Mouse (Mus musculus): Measurements from ENCODE around the gene Serping1.
"Not testable (repeated sequence)": the region's sequence is repeated elsewhere in the genome, so short reads cannot be mapped to it uniquely, and the experiment has no call there.

Serping1 gene

GRCm38 (mm10) chr2:84775241-84775640, at the start of gene Serping1:
Serping1 (minus strand) TSS chr2:84775444.
- DNase-seq (ENCODE audit: low spot score in 2 of 2): no peak

- DNase-seq (ENCODE audit: low spot score in 2 of 2): no peak
Observed at GRCm38 (mm10) chr2:84823237-84823636, 48.0 kb upstream of the Serping1 start.

GRCm38 (mm10) chr2:84822552-84822951, 47.3 kb upstream of the Serping1 start, which contains the start of gene Smtnl1:
Smtnl1 (minus strand) TSS chr2:84822652.
- DNase-seq (ENCODE audit: low spot score in 2 of 2): no peak

- no peak for DNase-seq (ENCODE audit: low spot score in 2 of 2)
Observed at GRCm38 (mm10) chr2:84819861-84820260, 44.6 kb upstream of the Serping1 start.

DNA sequence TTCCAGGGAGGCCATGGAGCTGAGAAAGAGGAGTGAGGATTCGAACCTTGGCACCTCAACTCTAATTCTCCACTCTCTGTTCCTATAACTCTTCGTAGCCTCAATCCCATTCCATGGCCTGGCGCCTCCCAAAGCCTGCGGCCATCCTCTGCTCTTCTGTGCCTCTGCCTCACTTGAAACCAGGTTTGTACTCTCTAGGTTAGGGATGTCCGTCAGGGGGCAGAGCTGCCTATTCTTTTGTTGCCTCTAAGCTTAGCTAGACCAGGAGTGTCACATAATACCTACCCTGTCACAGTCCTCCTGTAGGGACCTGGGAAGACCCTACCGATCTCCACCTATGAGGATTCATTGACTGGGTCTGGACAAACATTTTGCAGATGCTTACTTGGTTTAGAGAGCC, 37.4 kb upstream of the Serping1 start:
- no peak for DNase-seq (ENCODE audit: low spot score in 2 of 2)

GRCm38 (mm10) chr2:84811880-84812279, 36.6 kb upstream of the Serping1 start:
- DNase-seq (ENCODE audit: low spot score in 2 of 2): peak; percentile 89

DNA sequence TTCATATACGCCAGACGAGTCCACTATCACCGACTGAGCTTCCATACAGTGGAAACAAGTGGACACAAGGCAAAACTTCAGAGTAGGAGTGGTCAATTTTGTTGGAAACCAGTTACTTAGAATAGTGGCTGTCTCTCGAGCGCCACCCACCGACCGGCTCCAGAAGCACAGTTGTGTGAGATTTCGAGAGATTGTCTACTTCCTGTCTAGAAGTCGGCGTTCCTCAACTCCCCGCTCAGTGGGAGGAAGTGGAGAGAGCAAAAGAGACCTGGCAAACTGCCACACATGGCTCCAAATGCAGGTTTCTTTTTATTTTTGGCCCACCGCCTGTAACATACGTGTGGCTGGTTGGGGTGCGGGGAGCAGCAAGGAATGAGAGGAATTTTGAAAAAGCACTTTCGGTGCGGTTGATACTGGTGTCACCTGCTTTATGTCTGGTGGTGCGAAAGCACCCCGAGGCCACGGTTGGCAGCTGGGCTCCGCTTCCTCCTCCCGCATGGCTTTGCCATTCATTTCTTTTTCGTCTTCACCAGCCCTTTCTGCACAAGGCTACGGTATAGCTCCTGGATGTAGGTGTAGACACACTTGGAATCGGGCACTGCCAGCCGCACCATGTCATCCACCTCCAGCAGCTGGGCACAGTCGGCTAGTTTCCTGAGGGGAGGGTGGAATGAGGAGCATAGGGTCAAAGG, 35.8 kb upstream of the Serping1 start:
- peak; percentile 91 to 96 for DNase-seq (ENCODE audit: low spot score in 2 of 2)

- no peak for DNase-seq (ENCODE audit: low spot score in 2 of 2)
Observed at GRCm38 (mm10) chr2:84810526-84810885, 35.3 kb upstream of the Serping1 start.

DNA sequence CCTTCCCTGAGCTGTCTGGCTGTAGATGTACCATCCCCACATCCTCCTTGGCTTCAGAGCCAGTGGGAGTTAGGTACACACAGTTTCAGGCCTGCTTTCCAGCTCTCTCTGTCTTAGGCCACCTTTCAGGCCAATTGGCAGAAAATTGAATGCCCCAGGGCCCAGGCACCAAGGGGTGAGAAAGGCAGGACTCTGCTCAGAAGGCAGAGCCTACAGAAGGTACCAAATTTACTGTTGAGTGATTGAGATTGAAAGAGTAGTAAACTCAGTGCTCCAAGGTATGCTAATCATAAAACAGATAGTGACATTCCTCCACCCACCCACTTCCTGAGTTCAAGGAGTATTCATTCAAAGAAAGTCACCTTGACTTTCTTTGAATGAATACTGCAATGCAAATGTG, 34.1 kb upstream of the Serping1 start:
- no peak for DNase-seq (ENCODE audit: low spot score in 2 of 2)

GRCm38 (mm10) chr2:84806546-84806945, 31.3 kb upstream of the Serping1 start:
- no peak for DNase-seq (ENCODE audit: low spot score in 2 of 2)

- DNase-seq (ENCODE audit: low spot score in 2 of 2): no peak
Observed at GRCm38 (mm10) chr2:84803963-84804362, 28.7 kb upstream of the Serping1 start.

- DNase-seq (ENCODE audit: low spot score in 2 of 2): not testable (repeated sequence)
Observed at GRCm38 (mm10) chr2:84801223-84801622, 26.0 kb upstream of the Serping1 start.

DNA sequence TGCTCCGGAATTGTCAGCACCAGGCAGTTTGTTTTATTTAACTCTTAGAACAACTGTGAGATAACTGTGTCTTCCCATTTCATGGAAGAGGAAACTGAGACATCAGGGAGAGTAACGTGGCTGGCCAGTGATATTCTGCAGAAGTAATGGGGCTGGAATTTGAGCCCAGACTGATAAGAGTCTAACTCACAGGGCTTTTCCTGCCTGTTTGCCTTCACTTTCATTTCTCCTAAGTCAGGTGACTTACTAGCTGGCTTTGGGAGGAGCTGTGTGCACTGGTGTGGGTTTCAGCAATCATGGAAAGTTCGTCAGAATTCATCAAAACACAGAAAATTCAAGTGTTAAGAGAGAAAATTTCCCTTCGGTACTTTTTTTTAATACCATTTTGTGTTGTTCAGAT, 25.1 kb upstream of the Serping1 start:
- no peak for DNase-seq (ENCODE audit: low spot score in 2 of 2)

- peak; percentile 78 to 85 for DNase-seq (ENCODE audit: low spot score in 2 of 2)
Observed at GRCm38 (mm10) chr2:84799041-84799561, 23.9 kb upstream of the Serping1 start.

- DNase-seq (ENCODE audit: low spot score in 2 of 2): peak; percentile 91 to 93
Observed at GRCm38 (mm10) chr2:84798493-84798921, 23.3 kb upstream of the Serping1 start, which contains the start of gene Ube2l6. Ube2l6 (plus strand) TSS chr2:84798828.

- peak; percentile 86 to 92 for DNase-seq (ENCODE audit: low spot score in 2 of 2)
Observed at GRCm38 (mm10) chr2:84797833-84798492, 22.7 kb upstream of the Serping1 start.

DNA sequence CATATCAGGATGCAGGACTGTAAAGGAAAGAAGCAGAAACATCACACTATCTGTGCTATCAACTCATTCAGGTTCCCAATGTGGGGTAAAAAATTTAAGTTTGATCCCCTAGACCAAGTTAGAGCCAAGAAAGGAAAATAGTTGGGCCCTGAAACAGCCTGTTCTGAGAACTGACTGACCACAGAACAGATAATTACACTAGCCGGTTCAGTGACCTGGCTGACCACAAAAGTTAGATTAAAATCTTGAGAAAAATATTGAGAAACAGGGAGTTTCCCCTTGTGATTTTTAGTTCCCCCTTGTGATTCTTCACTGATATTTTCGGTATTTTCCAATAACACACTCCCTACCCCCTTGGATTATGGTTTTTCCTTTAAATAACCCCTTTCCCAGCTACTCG, 18.6 kb upstream of the Serping1 start:
- no peak for DNase-seq (ENCODE audit: low spot score in 2 of 2)

GRCm38 (mm10) chr2:84793154-84793553, 17.9 kb upstream of the Serping1 start:
- DNase-seq (ENCODE audit: low spot score in 2 of 2): no peak

DNA sequence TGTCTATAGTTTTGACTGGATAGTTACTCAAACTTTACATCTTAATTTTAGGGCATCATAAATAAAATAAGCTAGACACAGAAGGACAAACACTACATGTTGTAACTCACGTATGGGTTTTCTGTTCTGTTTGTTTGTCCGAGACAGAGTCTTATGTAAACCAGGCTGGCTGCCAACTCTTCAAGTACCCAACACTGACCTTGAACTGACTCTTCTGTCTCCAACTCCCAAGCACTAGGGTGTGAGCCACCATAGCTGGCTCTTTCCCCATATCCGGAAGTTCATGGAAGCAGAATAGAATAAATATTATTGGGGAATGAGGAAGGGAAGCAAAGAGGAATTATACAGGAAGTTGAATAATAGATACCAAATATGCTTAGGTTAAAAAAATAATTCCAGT, 17.3 kb upstream of the Serping1 start:
- no peak for DNase-seq (ENCODE audit: low spot score in 2 of 2)

- no peak for DNase-seq (ENCODE audit: low spot score in 2 of 2)
Observed at GRCm38 (mm10) chr2:84790418-84790817, 15.2 kb upstream of the Serping1 start.

DNA sequence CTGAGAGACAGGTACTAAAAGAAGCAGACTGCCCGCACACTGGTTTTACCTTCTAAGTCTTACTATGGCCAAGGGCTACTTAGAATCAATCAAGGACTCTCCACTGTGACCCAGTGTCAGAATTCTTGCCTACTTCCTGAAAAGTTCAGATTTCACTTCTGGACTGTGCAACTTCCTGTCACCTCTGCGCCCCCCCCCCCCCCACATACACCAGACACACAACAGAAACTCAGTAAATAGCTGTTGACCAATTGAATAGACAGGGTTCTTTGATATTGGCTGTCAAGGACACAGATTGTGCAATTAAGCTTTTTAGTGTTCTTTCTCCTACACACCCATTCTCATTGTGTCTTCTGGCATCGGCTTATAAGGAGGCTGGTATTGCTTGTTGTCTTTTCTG, 13.1 kb upstream of the Serping1 start:
- DNase-seq (ENCODE audit: low spot score in 2 of 2): no peak

DNA sequence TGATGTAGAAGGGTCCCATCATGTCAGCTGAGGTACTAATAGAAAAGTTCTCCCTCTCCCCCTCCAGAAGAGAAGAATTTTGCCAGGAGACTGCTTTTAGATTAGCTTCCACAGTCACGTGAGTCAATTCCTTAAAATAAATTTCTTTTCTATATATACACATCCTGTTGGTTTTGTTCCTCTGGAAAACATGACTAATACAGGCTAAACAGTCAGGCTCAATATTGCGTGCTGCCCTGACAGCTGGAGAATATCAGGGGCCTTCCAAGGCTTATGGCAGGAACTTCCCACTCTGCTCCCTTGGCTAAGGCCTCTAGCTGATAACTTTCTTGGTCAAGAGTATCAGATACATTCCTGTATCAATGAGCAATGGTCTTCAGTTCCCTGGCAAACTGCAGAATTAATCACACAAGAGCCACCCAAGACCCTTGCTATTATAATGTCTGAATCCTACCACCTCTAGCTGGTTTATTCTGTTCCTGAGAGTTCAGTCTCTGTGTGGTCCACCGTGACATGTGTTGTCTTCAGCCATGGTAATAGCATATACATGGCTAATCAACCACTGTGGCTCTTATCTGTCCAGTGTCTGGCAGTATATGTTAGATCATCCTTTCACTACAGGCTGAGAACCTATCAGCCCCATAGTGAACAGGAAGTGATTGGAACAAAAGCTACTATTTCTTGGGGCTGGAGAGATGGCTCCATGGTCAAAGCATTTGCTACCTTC, 8.8 kb upstream of the Serping1 start:
- DNase-seq (ENCODE audit: low spot score in 2 of 2): no peak

Measured in spleen, postnatal 4 days (tissue).